Mouse (Mus musculus) testis, adult 2 months (tissue): ENCODE data around the gene Churc1. TPM values are rescaled to one million over a fixed set of nuclear protein-coding genes. Genes with fewer than 3 reads are reported as not detected.

Experiments
- H3K27ac ChIP-seq: fragments of 200-500 bp; 2 replicates; pipeline ENCODE4 v1.5.1; 2012; ENCODE audit warnings: low read depth, low read length; ENCODE audit not compliant: control insufficient read depth, insufficient read depth
- H3K27me3 ChIP-seq: fragments of 200-500 bp; 2 replicates; pipeline ENCODE4 v1.6.1; 2012; ENCODE audit warnings: mild to moderate bottlenecking, low read length, moderate library complexity; ENCODE audit not compliant: control insufficient read depth, insufficient read depth
- H3K36me3 ChIP-seq: fragments of 200-500 bp; 2 replicates; pipeline ENCODE4 v1.6.1; 2012; ENCODE audit warnings: mild to moderate bottlenecking, low read length; ENCODE audit not compliant: control insufficient read depth, insufficient read depth
- H3K4me1 ChIP-seq: fragments of 200-500 bp; 2 replicates; pipeline ENCODE4 v1.6.1; 2012; ENCODE audit warnings: low read length; ENCODE audit not compliant: control insufficient read depth, insufficient read depth
- H3K4me3 ChIP-seq: fragments of 200-500 bp; 2 replicates; pipeline ENCODE4 v1.5.1; 2012; ENCODE audit warnings: low read depth, mild to moderate bottlenecking, low read length, moderate library complexity, mixed read lengths; ENCODE audit not compliant: control insufficient read depth
- CTCF ChIP-seq: fragments of 200-500 bp; IDR thresholded peaks from 2 replicates; pipeline ENCODE4 v1.5.1; 2012; ENCODE audit warnings: low read depth, mild to moderate bottlenecking, inconsistent platforms, low read length, moderate library complexity; ENCODE audit not compliant: control insufficient read depth, insufficient read depth, insufficient replicate concordance
- POLR2A ChIP-seq: fragments of 200-500 bp; IDR thresholded peaks from 2 replicates; pipeline ENCODE4 v1.6.1; 2012; ENCODE audit warnings: low read depth, mild to moderate bottlenecking, inconsistent platforms, low read length, moderate library complexity; ENCODE audit not compliant: control insufficient read depth
- polyA plus RNA-seq: library from polyadenylated mRNA; depleted of rRNA; stranded (reverse); fragments of >200 nt; gene quantifications from 2 replicates; pipeline ENCODE4 v1.2.3, GENCODE M21; 2012

Churc1 gene
- polyA plus RNA-seq, 1 experiment = 51.6 TPM

DNA sequence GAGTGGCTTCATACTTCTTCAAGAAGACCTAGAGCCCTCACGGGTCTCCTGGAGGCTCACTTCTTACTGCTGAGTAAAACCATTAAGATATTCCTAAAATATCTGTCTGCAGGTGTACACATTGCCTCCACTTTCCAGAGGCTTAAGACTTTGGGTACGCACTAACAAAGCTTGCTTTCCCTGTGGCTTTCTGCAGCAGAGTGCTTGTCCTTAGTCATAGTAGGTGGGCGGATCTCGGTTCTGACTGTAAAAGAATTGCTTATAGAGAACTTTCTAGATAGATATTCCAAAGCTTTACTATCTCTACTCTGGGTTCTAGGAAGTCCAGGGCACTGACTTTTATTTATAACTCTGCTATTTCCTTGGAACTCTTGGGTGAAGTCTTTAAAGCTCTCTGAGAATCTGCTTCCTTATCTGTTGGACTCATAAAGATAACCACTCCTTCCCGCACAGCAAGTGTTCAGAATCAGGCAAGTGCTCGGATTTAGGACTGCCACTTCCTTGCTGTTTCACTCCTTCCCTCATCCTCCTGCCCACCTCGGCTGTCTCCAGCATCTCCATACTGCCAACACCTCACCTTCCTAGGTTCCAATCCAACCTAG is 31.7 kb downstream of the Churc1 start:
- TF ChIP-seq POLR2A (no peak), CTCF (no peak)
- Histone ChIP-seq H3K36me3 (no peaks in the 10 kb centered on the region), H3K4me3 (no peak overlapping the region), H3K4me1 (0 out of 2 replicates have a peak, but pooled peaks cover 2% of the 10 kb centered on the region), H3K27ac (no peak overlapping the region), H3K27me3 (no peaks in the 10 kb centered on the region)

- H3K27ac ChIP-seq = no peak overlapping the region
- H3K4me3 ChIP-seq = no peak overlapping the region
- no peaks in the 10 kb centered on the region for H3K36me3 ChIP-seq
- 0 out of 2 replicates have a peak, but pooled peaks cover 2% of the 10 kb centered on the region for H3K4me1 ChIP-seq
- no peaks in the 10 kb centered on the region for H3K27me3 ChIP-seq
- no peak for TF ChIP-seq CTCF
- TF ChIP-seq POLR2A = no peak
Measured at GRCm38 (mm10) chr12:76798008-76798720, 32.8 kb downstream of the Churc1 start.

GRCm38 (mm10) chr12:76803028-76803427 is 37.7 kb downstream of the Churc1 start:
- TF ChIP-seq CTCF = no peak
- no peak for TF ChIP-seq POLR2A
- Histone ChIP-seq H3K4me1 (0 out of 2 replicates have a peak, but pooled peaks cover under 1% of the 10 kb centered on the region), H3K36me3 (no peaks in the 10 kb centered on the region), H3K4me3 (no peak overlapping the region), H3K27me3 (no peaks in the 10 kb centered on the region), H3K27ac (no peak overlapping the region)

DNA sequence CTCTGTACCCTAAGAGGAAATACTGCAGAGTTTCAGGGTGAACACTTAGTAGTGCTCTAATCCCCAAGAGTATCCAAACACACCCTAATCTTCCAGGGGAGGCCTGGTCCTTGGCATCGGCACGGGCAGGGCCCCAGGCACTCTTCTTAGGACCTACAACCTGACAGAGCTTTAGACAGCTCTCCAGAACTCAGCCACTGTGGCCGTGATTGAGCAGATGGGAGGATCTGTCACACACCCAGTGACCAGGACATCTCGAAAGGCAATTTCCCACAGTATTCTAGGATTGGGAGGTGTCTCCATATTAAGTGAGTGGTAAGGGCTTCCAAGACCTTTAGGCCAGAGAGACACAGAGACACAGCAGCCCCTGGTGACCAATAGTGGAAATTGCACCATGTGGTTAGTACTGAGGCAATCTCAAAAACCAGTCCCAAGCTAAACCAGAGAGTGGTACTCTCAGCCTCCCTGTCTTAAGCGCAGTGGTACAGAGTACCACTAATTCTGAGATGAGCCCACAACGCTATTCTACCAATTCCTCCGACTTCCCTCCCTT is 38.4 kb downstream of the Churc1 start:
- Histone ChIP-seq H3K36me3 (no peaks in the 10 kb centered on the region), H3K27me3 (no peaks in the 10 kb centered on the region), H3K4me3 (no peak overlapping the region), H3K27ac (no peak overlapping the region), H3K4me1 (no peaks in the 10 kb centered on the region)
- no peak for TF ChIP-seq CTCF
- TF ChIP-seq POLR2A = no peak

DNA sequence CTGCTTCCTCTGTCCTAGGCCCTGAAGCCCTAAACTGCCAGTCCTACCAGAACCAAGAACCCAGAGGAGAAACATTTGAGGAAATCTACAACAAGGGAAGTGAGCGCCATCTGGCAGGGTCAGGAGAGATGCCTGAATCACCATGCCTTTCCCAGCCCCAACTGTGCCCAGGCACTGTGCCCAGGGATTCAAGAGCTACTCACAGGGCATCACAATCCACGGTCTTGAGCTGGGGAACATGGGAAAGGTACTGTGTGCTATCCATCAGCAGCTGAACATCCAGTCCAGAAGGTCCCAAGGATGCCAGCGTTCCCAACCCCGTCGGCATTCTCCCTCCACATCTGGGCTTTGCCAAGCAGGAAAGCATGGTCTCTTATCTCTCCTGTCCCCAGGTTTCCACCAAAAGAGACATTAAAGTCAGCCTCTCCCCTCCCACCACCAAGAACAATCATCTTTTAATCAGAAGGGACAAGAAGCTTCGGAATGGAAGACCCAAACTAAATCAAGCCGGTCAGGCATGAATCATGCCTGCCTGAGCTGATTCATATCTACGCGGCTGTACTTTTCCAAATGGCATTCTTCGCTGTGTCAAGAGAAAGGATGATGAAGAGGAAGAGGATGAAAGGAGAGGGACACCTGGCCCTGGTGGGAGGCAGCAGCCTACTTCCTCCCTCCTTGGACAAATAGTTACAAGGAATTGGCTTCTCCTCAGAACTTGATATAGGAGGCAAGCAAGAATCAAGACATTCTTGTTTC is 39.9 kb downstream of the Churc1 start:
- TF ChIP-seq POLR2A (no peak), CTCF (no peak)
- no peaks in the 10 kb centered on the region for H3K27me3 ChIP-seq
- no peaks in the 10 kb centered on the region for H3K36me3 ChIP-seq
- no peaks in the 10 kb centered on the region for H3K4me1 ChIP-seq
- H3K4me3 ChIP-seq = no peak overlapping the region
- no peak overlapping the region for H3K27ac ChIP-seq

GRCm38 (mm10) chr12:76807796-76808195 is 42.5 kb downstream of the Churc1 start:
- no peaks in the 10 kb centered on the region for H3K27me3 ChIP-seq

DNA sequence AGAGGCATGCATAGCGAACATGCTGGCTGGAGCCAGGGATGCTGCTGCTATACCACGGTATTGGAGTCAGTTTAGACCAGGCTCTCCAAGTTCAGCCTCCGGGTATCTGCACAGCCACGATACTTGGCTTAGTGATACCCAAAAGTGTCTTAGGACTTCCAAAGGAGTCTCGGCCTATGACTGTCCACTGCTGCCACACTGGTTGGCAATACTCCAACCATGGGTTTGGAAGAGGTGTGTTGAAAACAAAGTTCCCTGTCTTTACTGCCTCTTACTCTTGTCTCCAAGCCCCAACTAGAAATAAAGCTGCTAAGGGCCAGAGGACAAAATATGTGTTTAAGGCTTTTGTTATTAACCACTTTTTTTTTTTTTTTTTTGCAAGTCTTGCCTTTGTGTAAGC is 45.2 kb downstream of the Churc1 start:
- Histone ChIP-seq H3K27ac (no peak overlapping the region), H3K36me3 (no peaks in the 10 kb centered on the region), H3K4me3 (no peak overlapping the region), H3K27me3 (no peaks in the 10 kb centered on the region), H3K4me1 (no peaks in the 10 kb centered on the region)
- no peak for TF ChIP-seq CTCF
- TF ChIP-seq POLR2A = no peak

More at GRCm38 (mm10) chr12:76807796-76808195, 42.5 kb downstream of the Churc1 start:
- TF ChIP-seq POLR2A (no peak), CTCF (no peak)
- Histone ChIP-seq H3K36me3 (no peaks in the 10 kb centered on the region), H3K27ac (no peak overlapping the region), H3K4me1 (no peaks in the 10 kb centered on the region), H3K4me3 (no peak overlapping the region)
